Mouse (Mus musculus) liver, postnatal 0 days (tissue): Measurements from ENCODE around the gene Sec24a. TPM values are rescaled to one million over a fixed set of nuclear protein-coding genes. Genes with fewer than 3 reads are reported as not detected.
A peak's percentile ranks its signal among the peaks of the same experiment; 100 is the strongest.
"Not testable (repeated sequence)": the region's sequence is repeated elsewhere in the genome, so short reads cannot be mapped to it uniquely, and the experiment has no call there.

Experiments used
- ATAC-seq: fragments of 200-750 bp; cut with Nextera tagmentation; 2 replicates; pipeline ENCODE4 v1.8.0; 2017; ENCODE audit warnings: mild to moderate bottlenecking, moderate library complexity
- DNase-seq: peaks from one replicate; pipeline ENCODE4 v3.0.0-alpha.2; 2016
- H3K27ac ChIP-seq: fragments of 300-500 bp; sonication (generic); 2 replicates; pipeline ENCODE4 v1.5.1; 2014; ENCODE audit warnings: antibody characterized with exemption, moderate library complexity, mild to moderate bottlenecking, low read depth
- H3K27me3 ChIP-seq: fragments of 300-500 bp; sonication (generic); 2 replicates; pipeline ENCODE4 v1.6.1; 2014; ENCODE audit warnings: low read length, control low read depth, mixed read lengths; ENCODE audit not compliant: insufficient read depth
- H3K36me3 ChIP-seq: fragments of 300-500 bp; sonication (generic); replicated peaks from 2 replicates; pipeline ENCODE4 v1.6.1; 2014; ENCODE audit warnings: mild to moderate bottlenecking, control low read depth, low read length, moderate library complexity, mixed read lengths; ENCODE audit not compliant: insufficient read depth
- H3K4me1 ChIP-seq: fragments of 300-500 bp; sonication (generic); 2 replicates; pipeline ENCODE4 v1.6.1; 2014; ENCODE audit warnings: antibody characterized with exemption, mild to moderate bottlenecking, control low read depth; ENCODE audit not compliant: insufficient read depth
- H3K4me2 ChIP-seq: fragments of 300-500 bp; sonication (generic); 2 replicates; pipeline ENCODE4 v1.6.1; 2014; ENCODE audit warnings: low read depth, mild to moderate bottlenecking, low read length, moderate library complexity, mixed read lengths
- H3K4me3 ChIP-seq: fragments of 300-500 bp; sonication (generic); 2 replicates; pipeline ENCODE4 v1.5.1; 2014; ENCODE audit warnings: low read depth, low read length
- H3K9ac ChIP-seq: fragments of 300-500 bp; sonication (generic); replicated peaks from 2 replicates; pipeline ENCODE4 v1.6.1; 2014; ENCODE audit warnings: mild to moderate bottlenecking, moderate library complexity
- H3K9me3 ChIP-seq: fragments of 300-500 bp; sonication (generic); 2 replicates; pipeline ENCODE4 v1.6.1; 2016; ENCODE audit warnings: mild to moderate bottlenecking, control low read depth, low read length, mixed read lengths
- CTCF ChIP-seq: sonication (generic); IDR thresholded peaks from 2 replicates; pipeline ENCODE4 v1.5.1; 2016; ENCODE audit warnings: antibody characterized with exemption, low read depth
- EP300 ChIP-seq: IDR thresholded peaks from 2 replicates; pipeline ENCODE4 v1.6.1; 2016; ENCODE audit warnings: antibody characterized with exemption, low read depth, mild to moderate bottlenecking
- WGBS: fragments of 180-500 bp; shearing (Covaris S2); extraction: QIAGEN DNeasy Blood & Tissue Kit; methylation state at CpG from one replicate; pipeline ENCODE4 v1.1.7; 2014; ENCODE audit not compliant: insufficient replicate concordance; 5-methylcytosine and 5-hydroxymethylcytosine counted together
- polyA plus RNA-seq: library from polyadenylated mRNA; unstranded; fragments of >200 nt; fragmentation: Nextera tagmentation; extraction: Ambion mirVana; gene quantifications from 2 replicates; pipeline ENCODE4 v1.2.1, GENCODE M21; 2015

Sec24a gene
- polyA plus RNA-seq, 1 experiment from 2014 or later, result 15.0 TPM

- no peak overlapping the region for H3K4me2 ChIP-seq
- no peak for DNase-seq
- TF ChIP-seq CTCF (no peak), EP300 (peak; percentile 72)
- peaks cover 25% of the 10 kb centered on the region for H3K4me1 ChIP-seq
- 36% methylated on average over 5 of the region's 5 CpGs for whole genome bisulfite sequencing
- no peak overlapping the region for H3K9ac ChIP-seq
- H3K27me3 ChIP-seq, result no peaks in the 10 kb centered on the region
- H3K9me3 ChIP-seq, result no peaks in the 10 kb centered on the region
- H3K36me3 ChIP-seq, result no peaks in the 10 kb centered on the region
- ATAC-seq, result no peak
- no peak overlapping the region for H3K4me3 ChIP-seq
- H3K27ac ChIP-seq, result peak overlapping the region; percentile 95
Observed at GRCm38 (mm10) chr11:51757625-51758024, 5.8 kb downstream of the Sec24a start.

- 0 out of 2 replicates have a peak, but pooled peaks have one; percentile 6 for ATAC-seq
- Histone ChIP-seq H3K9ac (peak overlapping the region; percentile 97), H3K4me1 (peaks cover 25% of the 10 kb centered on the region), H3K27ac (peak overlapping the region; percentile 95), H3K27me3 (no peaks in the 10 kb centered on the region), H3K4me3 (peak overlapping the region; percentile 90), H3K36me3 (no peaks in the 10 kb centered on the region), H3K4me2 (peak overlapping the region; percentile 96), H3K9me3 (no peaks in the 10 kb centered on the region)
- TF ChIP-seq CTCF (no peak), EP300 (no peak)
- 64% methylated on average over 11 of the region's 11 CpGs for WGBS
- no peak for DNase-seq
Observed at GRCm38 (mm10) chr11:51757023-51757422, 6.4 kb downstream of the Sec24a start.

- Histone ChIP-seq H3K27ac (peak overlapping the region; percentile 95), H3K4me2 (peak overlapping the region; percentile 96), H3K4me3 (peak overlapping the region; percentile 90), H3K36me3 (no peaks in the 10 kb centered on the region), H3K9ac (peak overlapping the region; percentile 97), H3K27me3 (no peaks in the 10 kb centered on the region), H3K9me3 (no peaks in the 10 kb centered on the region), H3K4me1 (peaks cover 26% of the 10 kb centered on the region)
- DNase-seq (peak; percentile 95), ATAC-seq (peak; percentile 97)
- no peak for TF ChIP-seq CTCF
- TF ChIP-seq EP300, result peak; percentile 57; the same call in 1 of the 2 replicates
- under 1% methylated on average over 36 of the region's 41 CpGs for WGBS
Observed at GRCm38 (mm10) chr11:51756352-51756771, 7.1 kb downstream of the Sec24a start.

GRCm38 (mm10) chr11:51755621-51756311 is 7.7 kb downstream of the Sec24a start:
- ATAC-seq, result peak; percentile 52
- Histone ChIP-seq H3K9ac (peak overlapping the region; percentile 97), H3K4me2 (peak overlapping the region; percentile 96), H3K4me1 (peaks cover 28% of the 10 kb centered on the region), H3K27me3 (no peaks in the 10 kb centered on the region), H3K27ac (peak overlapping the region; percentile 95), H3K9me3 (no peaks in the 10 kb centered on the region), H3K36me3 (no peaks in the 10 kb centered on the region), H3K4me3 (peak overlapping the region; percentile 90)
- peak; percentile 67 for DNase-seq
- WGBS, result 2% methylated on average over 46 of the region's 46 CpGs
- TF ChIP-seq EP300 (no peak), CTCF (no peak)

GRCm38 (mm10) chr11:51751623-51752225 is 11.7 kb downstream of the Sec24a start:
- not testable (repeated sequence) for H3K27ac ChIP-seq, DNase-seq, H3K27me3 ChIP-seq, H3K36me3 ChIP-seq, H3K9ac ChIP-seq, ATAC-seq, H3K9me3 ChIP-seq, H3K4me3 ChIP-seq, H3K4me2 ChIP-seq
- peaks cover 18% of the 10 kb centered on the region for H3K4me1 ChIP-seq
- whole genome bisulfite sequencing, result 74% methylated on average over 6 of the region's 6 CpGs
- TF ChIP-seq CTCF, result 0 out of 2 replicates have a peak, but pooled peaks have one; percentile 8

GRCm38 (mm10) chr11:51746096-51746495 is 17.3 kb downstream of the Sec24a start:
- ATAC-seq, result peak; percentile 75
- Histone ChIP-seq H3K4me3 (no peak overlapping the region), H3K4me1 (peaks cover 5% of the 10 kb centered on the region; the same call in 1 of the 2 replicates), H3K27me3 (no peaks in the 10 kb centered on the region), H3K9ac (no peak overlapping the region), H3K9me3 (no peaks in the 10 kb centered on the region), H3K36me3 (peaks cover 34% of the 10 kb centered on the region), H3K4me2 (no peak overlapping the region), H3K27ac (peak overlapping the region; percentile 30)
- DNase-seq, result peak; percentile 47
- 59% methylated on average over 1 of the region's 1 CpGs for WGBS
- no peak for TF ChIP-seq CTCF
- no peak for TF ChIP-seq EP300
